Mouse (Mus musculus) lung, adult 18-20 months (tissue): ENCODE data around the gene Prr3.
A peak's percentile ranks its signal among the peaks of the same experiment; 100 is the strongest.
"Not testable (repeated sequence)": the region's sequence is repeated elsewhere in the genome, so short reads cannot be mapped to it uniquely, and the experiment has no call there.

Experiments used
- DNase-seq, 2 experiments: peaks; one replicate each; pipeline ENCODE4 v3.0.0; 2022; ENCODE audit warnings: mixed read lengths in 2 of 2

Gene Prr3

GRCm38 (mm10) chr17:35979401-35980362, at the start of gene Prr3, which contains the start of gene Gnl1:
Prr3 (minus strand) TSS chr17:35980236.
Gnl1 (plus strand) TSS chr17:35979851.
- DNase-seq, result peak; percentile 88 to 90

- no peak for DNase-seq
Observed at GRCm38 (mm10) chr17:36028879-36029619, 49.0 kb upstream of the Prr3 start.

DNA sequence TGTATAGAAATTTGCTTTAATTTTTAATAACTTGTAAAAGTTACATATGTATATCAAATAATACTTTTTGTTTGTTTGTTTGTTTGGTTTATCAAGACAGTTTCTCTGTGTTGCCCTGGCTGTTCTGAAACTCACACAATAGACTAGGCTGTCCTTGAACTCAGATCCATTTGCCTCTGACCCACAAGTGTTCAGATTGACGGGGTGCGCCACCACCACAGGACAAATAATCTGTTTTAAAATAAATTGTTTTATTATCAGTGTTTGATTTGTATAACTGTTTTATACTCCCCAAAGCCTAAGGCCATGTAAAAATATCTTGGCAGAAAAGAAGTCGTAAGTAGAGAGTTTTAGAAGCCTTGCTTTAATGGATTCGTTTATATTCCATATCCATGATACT, 47.6 kb upstream of the Prr3 start:
- DNase-seq, result no peak

DNA sequence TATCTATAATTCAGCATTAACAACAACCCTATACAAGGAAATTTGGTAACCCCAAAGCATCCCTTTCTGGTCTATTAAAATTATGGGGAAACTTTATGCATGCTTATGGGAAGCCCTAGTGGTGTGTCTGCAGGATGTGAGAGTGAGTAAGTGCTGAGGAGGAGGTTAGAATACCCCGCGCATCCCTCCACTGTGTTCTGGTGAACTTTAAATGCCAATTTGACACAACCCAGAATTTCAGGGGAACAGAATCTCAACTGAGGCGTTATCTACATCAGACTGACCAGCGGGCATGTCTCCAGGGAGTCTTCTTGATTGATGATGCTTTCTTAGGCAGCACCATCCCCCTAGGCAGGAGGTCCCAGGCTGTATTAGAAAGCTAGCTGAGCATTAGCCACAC, 45.9 kb upstream of the Prr3 start:
- DNase-seq, result no peak

DNA sequence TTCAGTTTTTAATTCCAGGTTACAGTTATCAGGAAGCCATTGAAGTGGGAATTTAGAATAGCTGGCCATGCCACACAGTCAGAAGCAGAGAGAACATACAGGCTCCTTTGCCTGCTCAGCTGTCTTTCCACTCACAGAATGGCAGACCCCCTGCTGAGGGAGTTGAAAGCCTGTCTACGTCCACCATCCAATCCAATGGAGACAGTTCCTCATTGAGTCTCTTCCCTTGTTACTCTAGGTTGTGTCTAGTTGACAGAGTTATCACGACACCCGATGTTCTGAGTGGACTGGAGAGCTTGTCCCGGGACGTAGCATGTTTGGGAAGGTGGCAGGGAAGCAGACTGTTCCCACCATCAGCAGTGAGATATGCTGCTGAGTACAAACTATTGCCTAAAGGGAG, 45.2 kb upstream of the Prr3 start:
- DNase-seq, result no peak

DNA sequence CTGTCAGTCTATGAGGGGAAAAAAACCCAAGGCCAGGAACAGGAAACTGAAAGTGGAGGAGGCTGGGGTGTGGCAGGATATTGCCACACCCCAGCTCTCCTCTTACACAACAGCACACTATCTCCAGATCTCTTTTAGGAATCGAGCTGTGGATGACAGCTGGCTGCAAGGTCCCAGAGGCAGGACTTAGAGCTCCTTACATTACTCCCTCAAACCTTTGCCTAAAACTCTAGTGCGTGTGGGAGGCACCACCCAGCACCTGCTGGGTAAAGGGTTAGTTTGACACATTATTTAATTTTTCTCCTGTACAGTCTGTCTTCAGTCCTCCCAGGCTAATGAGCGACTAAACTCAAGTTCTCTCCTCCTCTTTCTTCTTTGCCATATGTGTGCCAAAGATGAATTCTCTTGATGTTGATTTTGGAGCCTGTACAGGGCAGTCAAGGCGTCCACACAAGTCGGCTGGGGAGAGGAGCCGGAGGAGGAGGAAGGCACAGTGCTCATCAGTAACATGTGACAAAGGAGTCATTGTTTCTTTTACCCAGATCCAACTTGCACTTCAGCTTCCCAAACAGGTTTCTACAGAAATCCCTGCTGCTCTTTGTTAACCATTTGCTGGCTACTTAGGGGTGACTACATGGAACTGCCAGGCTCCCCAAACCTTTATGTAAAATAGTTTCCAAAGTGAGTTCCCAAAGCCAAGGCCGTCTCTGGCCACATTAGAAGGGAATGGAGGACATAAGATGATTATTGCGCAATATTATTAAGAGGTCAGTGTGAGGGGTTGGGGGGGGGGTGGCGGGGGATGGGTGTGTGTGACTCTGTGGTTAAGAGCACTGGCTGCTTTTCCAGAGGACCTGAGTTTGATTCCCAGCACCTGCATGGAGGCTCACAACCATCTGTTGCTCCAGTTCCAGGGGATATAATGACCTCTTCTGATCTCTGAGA, 43.9 kb upstream of the Prr3 start:
- DNase-seq, result peak; percentile 48 to 67

DNA sequence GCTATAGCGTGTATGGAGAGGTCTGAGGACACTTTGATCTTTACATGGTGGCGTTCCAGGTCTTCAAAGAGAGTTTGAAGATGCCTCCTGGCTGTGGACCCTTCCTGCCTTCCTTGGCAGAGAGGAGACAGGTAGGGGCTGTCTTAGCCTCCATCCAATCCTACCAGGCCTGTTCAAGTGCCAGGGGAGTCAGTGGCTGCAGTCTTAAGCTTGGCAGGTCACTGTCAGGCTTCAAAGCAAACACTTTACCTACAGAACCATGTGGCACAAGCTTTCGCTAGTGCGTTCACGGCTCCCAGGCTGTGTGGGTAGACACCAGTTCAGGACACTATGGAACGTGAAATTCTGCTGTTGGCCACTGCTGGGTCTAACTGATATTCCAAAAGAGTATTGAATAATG, 42.9 kb upstream of the Prr3 start:
- DNase-seq, result no peak

- no peak for DNase-seq
Observed at GRCm38 (mm10) chr17:36022098-36022497, 42.1 kb upstream of the Prr3 start.

GRCm38 (mm10) chr17:36021309-36021708, 41.3 kb upstream of the Prr3 start:
- DNase-seq, result no peak

GRCm38 (mm10) chr17:36020191-36021073, 40.4 kb upstream of the Prr3 start, which contains the start of gene H2-T24:
H2-T24 (minus strand) TSS chr17:36020560.
- DNase-seq, result peak; percentile 82 to 84

- DNase-seq, result no peak
Observed at GRCm38 (mm10) chr17:36019519-36019918, 39.5 kb upstream of the Prr3 start.

DNA sequence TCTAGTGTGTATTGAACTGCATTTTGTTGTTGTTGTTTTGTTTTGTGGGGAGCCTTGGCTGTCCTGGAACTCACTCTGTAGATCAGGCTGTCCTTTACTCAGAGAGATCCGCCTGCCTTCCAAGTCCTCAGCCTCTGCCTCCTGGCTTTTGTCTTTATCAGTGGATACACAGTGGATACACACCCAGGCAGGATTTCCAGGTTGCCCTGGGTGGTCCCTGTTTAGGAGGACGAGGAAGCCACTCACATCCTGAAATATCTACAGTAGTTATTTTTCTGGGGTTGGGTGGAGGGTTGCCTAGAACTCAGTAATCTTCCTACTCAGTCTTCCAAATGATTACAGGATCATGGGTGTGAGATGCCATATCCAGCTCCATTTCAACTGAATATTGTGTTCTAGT, 38.9 kb upstream of the Prr3 start:
- DNase-seq, result peak; percentile 51 to 69

GRCm38 (mm10) chr17:36017046-36017445, 37.0 kb upstream of the Prr3 start:
- DNase-seq, result no peak

- no peak for DNase-seq
Observed at GRCm38 (mm10) chr17:36014977-36015376, 34.9 kb upstream of the Prr3 start.

DNA sequence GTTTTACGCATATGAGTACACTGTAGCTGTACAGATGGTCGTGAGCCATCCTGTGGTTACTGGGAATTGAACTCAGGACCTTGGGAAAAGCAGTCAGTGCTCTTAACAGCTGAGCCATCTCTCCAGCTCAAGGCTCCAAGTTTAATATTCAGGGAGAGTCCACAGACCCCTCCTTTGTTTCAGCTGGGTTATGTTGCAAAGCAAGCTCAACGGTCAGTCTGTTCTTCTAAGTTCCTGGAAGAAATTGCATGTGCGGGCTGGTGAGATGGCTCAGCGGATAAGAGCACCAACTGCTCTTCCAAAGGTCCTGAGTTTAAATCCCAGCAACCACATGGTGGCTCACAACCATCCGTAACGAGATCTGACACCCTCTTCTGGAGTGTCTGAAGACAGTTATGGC, 24.4 kb upstream of the Prr3 start:
- not testable (repeated sequence) for DNase-seq

DNA sequence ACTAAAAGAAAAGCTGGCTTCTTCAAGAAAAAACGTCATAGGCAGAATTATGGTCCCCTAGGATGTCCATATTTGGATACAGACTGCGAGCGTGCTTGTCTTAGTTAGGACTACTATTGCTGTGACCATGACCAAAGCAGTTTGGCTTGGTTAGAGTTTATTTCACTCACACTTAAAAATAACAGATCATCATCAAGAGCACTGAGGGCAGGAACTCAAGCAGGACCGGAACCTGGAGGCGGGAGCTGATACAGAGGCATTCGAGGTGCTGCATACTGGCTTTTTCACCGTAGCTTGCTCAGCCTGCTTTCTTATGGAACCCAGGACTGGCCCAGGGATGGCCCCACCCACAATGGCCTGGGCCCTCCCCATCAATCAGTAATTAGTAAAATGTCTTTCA, 23.3 kb upstream of the Prr3 start:
- no peak for DNase-seq

- DNase-seq, result no peak
Observed at GRCm38 (mm10) chr17:36001966-36002365, 21.9 kb upstream of the Prr3 start.

DNA sequence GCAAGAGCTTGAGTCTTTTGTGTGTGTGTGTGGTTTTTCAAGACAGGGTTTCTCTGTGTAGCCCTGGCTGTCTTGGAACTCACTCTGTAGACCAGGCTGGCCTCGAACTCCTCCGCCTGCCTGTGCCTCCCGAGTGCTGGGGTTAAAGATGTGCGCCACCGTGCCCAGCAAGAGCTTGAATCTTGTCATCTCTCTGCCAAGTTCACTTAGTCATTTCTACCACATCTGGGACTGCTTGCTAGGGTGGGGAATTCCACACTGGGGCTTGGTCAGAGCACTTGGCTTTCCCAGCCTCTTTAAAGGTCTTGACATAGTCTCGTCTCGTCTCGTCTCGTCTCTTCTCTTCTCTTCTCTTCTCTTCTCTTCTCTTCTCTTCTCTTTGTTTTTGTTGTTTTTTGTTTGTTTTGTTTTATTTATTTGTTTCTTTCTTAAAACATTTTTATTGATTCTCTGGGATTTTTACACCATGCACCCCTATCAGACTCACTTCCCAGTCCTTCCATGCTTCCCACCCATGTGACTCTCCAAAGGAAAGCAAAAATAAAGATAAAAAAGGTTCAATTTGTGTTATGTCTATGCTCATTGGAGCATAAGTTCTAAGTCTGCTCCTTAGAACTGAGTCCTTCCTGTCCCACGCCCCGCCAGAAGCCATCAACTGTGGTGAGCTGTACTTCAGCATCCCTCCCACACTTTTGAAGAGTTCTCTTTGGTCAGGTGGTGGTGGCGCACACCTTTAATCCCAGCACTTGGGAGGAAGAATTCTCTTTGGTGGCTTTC, 21.3 kb upstream of the Prr3 start:
- DNase-seq, result no peak

- no peak for DNase-seq
Observed at GRCm38 (mm10) chr17:36000349-36000748, 20.3 kb upstream of the Prr3 start.

DNA sequence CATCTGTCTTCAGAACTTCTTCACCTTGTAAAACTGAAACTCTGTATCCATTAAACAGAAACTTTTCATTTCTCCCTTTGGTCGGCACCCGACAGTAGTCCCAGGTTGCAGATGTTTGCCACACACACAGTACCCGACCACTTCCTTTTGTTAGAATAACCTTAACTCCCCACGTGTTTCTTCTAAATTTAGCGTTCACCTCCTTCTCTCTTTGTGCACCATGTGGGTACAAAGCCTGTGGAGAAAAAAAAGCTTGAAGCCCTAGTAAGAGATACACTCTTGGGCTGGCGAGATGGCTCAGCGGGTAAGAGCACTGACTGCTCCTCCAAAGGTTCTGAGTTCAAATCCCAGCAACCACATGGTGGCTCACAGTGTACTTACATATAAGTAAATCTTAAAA, 19.3 kb upstream of the Prr3 start:
- no peak for DNase-seq
